Mouse (Mus musculus) liver, adult 2 months (tissue): Measurements from ENCODE around the gene Gdf10.

Experiments
- CTCF ChIP-seq: fragments of 200-500 bp; IDR thresholded peaks from 2 replicates; pipeline ENCODE4 v1.5.1; 2011; ENCODE audit warnings: low read depth, low read length, control low read depth
- POLR2A ChIP-seq: fragments of 200-500 bp; IDR thresholded peaks from 2 replicates; pipeline ENCODE4 v1.6.1; 2011; ENCODE audit warnings: low read length, control low read depth; ENCODE audit not compliant: insufficient read depth; ENCODE audit errors: extremely low read depth

DNA sequence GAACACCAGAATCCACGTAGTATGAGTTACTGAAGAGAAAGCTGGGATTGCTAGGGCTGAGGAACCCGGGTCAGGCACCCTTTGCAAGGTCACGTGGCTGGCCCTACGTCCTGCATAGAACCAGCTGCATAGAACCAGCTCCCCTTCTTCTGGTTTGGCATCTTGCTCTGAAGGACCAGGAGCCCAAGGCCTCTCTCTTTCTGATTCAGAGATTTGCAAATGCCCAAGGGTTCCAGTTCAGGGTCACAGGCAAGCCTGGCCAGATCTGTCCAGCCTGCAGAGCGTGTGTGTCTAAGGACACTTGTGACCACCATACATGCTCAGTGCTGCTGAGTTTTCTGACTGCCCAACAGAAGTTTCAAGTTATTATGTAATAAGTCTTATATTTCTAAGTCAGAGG is 18.8 kb downstream of the Gdf10 start:
- TF ChIP-seq POLR2A (no peak), CTCF (no peak)
